9 mouse cellular contexts compared by ENCODE assay signal in genomic region chr16:40968088-40968860, GRCm38 (mm10).
DNase-seq lines count a peak whose midpoint lies in the region; ATAC-seq and TF ChIP-seq lines count a peak whose summit lies in the region.
"Had no signal": no experiment of that assay in that cellular context is flagged by ENCODE, and none has a peak within 500 bp of the region (broad histone marks: within the 10 kb centered on the region; RNA-seq: fewer than 3 reads in every experiment).

No protein-coding gene starts in this region.

- no peaks in the 10 kb centered on the region for H3K9me3 ChIP-seq in ES-Bruce4 (replicated peaks; ENCODE audit: control insufficient read depth, insufficient read depth, low read length, poor library complexity, severe bottlenecking)
- H3K9me3 ChIP-seq in forebrain, postnatal 0 days (ENCODE audit: low read length), result no peaks in the 10 kb centered on the region
- no peaks in the 10 kb centered on the region for H3K9me3 ChIP-seq in liver, postnatal 0 days (ENCODE audit: low read length)

- H3K27ac ChIP-seq in ES-Bruce4 (ENCODE audit: insufficient read depth, low read length), result no peak overlapping the region
- 0 out of 2 replicates have a peak overlapping the region, but pooled peaks have one; percentile 22 for H3K27ac ChIP-seq in forebrain, postnatal 0 days (ENCODE audit: low read depth, low read length)
- H3K27ac ChIP-seq in liver, postnatal 0 days (ENCODE audit: low read depth), result no peak overlapping the region

- 19% methylated on average over 17 of the region's 17 CpGs for WGBS in forebrain, postnatal 0 days
- WGBS in liver, postnatal 0 days (ENCODE audit: insufficient replicate concordance), result 18% methylated on average over 17 of the region's 17 CpGs

- H3K9ac ChIP-seq in ES-Bruce4 (ENCODE audit: low read depth, poor library complexity, severe bottlenecking), result no peak overlapping the region
- H3K9ac ChIP-seq in forebrain, postnatal 0 days, result peak overlapping the region; percentile 33; the same call in 1 of the 2 replicates
- no peak overlapping the region for H3K9ac ChIP-seq in liver, postnatal 0 days (replicated peaks)

- TF ChIP-seq POLR2A in ES-Bruce4 (IDR thresholded peaks at IDR 0.05; ENCODE audit: insufficient read depth, low read length), result no peak

- TF ChIP-seq EP300 in ES-Bruce4 (IDR thresholded peaks at IDR 0.05; ENCODE audit: insufficient read depth, low read depth, low read length), result no peak
- no peak for TF ChIP-seq EP300 in liver, postnatal 0 days (IDR thresholded peaks at IDR 0.05; ENCODE audit: low read depth)

- intact Hi-C loops in heart, postnatal 25 days (cut with DNase I), result loop anchor here (5.0 kb wide), 2 partner anchors 331 to 501 kb away; no protein-coding TSS in a partner anchor

- peak; percentile 83 to 88 for DNase-seq in cerebellum, adult 18-20 months
- DNase-seq in forebrain, postnatal 0 days, result peak; percentile 90
- DNase-seq in heart, postnatal 25 days (ENCODE audit: low spot score), result peak; percentile 4
- peak; percentile 93 for DNase-seq in layer of hippocampus, adult 11-12 months (ENCODE audit: low spot score)
- DNase-seq in liver, postnatal 0 days, result peak; percentile 58
- peak; percentile 52 for DNase-seq in ovary, postnatal 14 days (ENCODE audit: low spot score)
- DNase-seq in thymus, postnatal 36 days, result no peak

- peak overlapping the region; percentile 50 for H3K4me2 ChIP-seq in forebrain, postnatal 0 days (ENCODE audit: low read depth)
- peak overlapping the region; percentile 43 for H3K4me2 ChIP-seq in liver, postnatal 0 days (ENCODE audit: low read depth, low read length)

- ATAC-seq in forebrain, postnatal 0 days, result peak; percentile 99
- ATAC-seq in liver, postnatal 0 days, result peak; percentile 83

- H3K4me3 ChIP-seq in ES-Bruce4 (ENCODE audit: low read depth, low read length), result no peak overlapping the region
- H3K4me3 ChIP-seq in forebrain, postnatal 0 days (ENCODE audit: low read depth, low read length), result peak overlapping the region; percentile 24
- H3K4me3 ChIP-seq in liver, postnatal 0 days (ENCODE audit: low read depth, low read length), result no peak overlapping the region

- H3K36me3 ChIP-seq in ES-Bruce4 (ENCODE audit: control insufficient read depth, insufficient read depth, low read length, poor library complexity, severe bottlenecking), result no peaks in the 10 kb centered on the region
- H3K36me3 ChIP-seq in forebrain, postnatal 0 days (ENCODE audit: insufficient read depth), result no peaks in the 10 kb centered on the region
- no peaks in the 10 kb centered on the region for H3K36me3 ChIP-seq in liver, postnatal 0 days (replicated peaks; ENCODE audit: insufficient read depth, low read length)

- peak; percentile 67 for TF ChIP-seq CTCF in ES-Bruce4 (IDR thresholded peaks at IDR 0.05; ENCODE audit: low read depth, low read length)
- peak; percentile 97 for TF ChIP-seq CTCF in forebrain, postnatal 0 days (IDR thresholded peaks at IDR 0.05; ENCODE audit: low read depth)
- peak; percentile 83 for TF ChIP-seq CTCF in liver, postnatal 0 days (IDR thresholded peaks at IDR 0.05; ENCODE audit: low read depth)

- no peaks in the 10 kb centered on the region; the same call in none of the 2 replicates for H3K27me3 ChIP-seq in ES-Bruce4 (ENCODE audit: control insufficient read depth, insufficient read depth, low read length, poor library complexity, severe bottlenecking)
- H3K27me3 ChIP-seq in forebrain, postnatal 0 days (ENCODE audit: insufficient read depth, low read length), result no peaks in the 10 kb centered on the region
- no peaks in the 10 kb centered on the region for H3K27me3 ChIP-seq in liver, postnatal 0 days (ENCODE audit: insufficient read depth, low read length)
- H3K27me3 ChIP-seq: CH12.LX had no signal

- H3K4me1 ChIP-seq in ES-Bruce4 (ENCODE audit: control insufficient read depth, insufficient read depth, low read length), result no peaks in the 10 kb centered on the region
- H3K4me1 ChIP-seq in forebrain, postnatal 0 days (ENCODE audit: insufficient read depth), result 0 out of 2 replicates have a peak, but pooled peaks cover 3% of the 10 kb centered on the region
- H3K4me1 ChIP-seq in liver, postnatal 0 days (ENCODE audit: insufficient read depth), result no peaks in the 10 kb centered on the region

Comparison
In these comparisons a context has a peak if more than half of its experiments do, and no peak if none do; other contexts are left out.
1. DNase-seq: peak in cerebellum, adult 18-20 months (2 of 2), forebrain, postnatal 0 days (single experiment), heart, postnatal 25 days (single experiment), layer of hippocampus, adult 11-12 months (single experiment), liver, postnatal 0 days (single experiment) and ovary, postnatal 14 days (single experiment); none in thymus, postnatal 36 days (0 of 2).
2. Peak in every context shown above with its lines, with median percentiles within 50 percentile points of each other: CTCF ChIP-seq.